Mouse (Mus musculus) G1E (cell line): ENCODE results near the gene Cflar. TPM values are rescaled to one million over a fixed set of nuclear protein-coding genes. Genes with fewer than 3 reads are reported as not detected.

Experiments used
- ATAC-seq: 2 replicates; pipeline ENCODE4 v1.8.0; 2016; ENCODE audit warnings: mild to moderate bottlenecking; ENCODE audit not compliant: insufficient number of reproducible peaks, poor library complexity, low FRiP score, severe bottlenecking; ENCODE audit errors: extremely low read depth
- DNase-seq: peaks from one replicate; pipeline ENCODE4 v3.0.0; 2012; ENCODE audit warnings: low spot score
- H3K27me3 ChIP-seq: 2 replicates; pipeline ENCODE4 v1.6.1; 2012; ENCODE audit warnings: mild to moderate bottlenecking, low read length, inconsistent platforms; ENCODE audit not compliant: insufficient read depth
- H3K36me3 ChIP-seq: replicated peaks from 2 replicates; pipeline ENCODE3; 2012; ENCODE audit warnings: mild to moderate bottlenecking, inconsistent platforms
- H3K4me1 ChIP-seq: 2 replicates; pipeline ENCODE4 v1.6.1; 2012; ENCODE audit warnings: low read depth, low read length, inconsistent platforms, mixed read lengths; ENCODE audit not compliant: insufficient read depth
- H3K4me3 ChIP-seq: 2 replicates; pipeline ENCODE4 v1.5.1; 2012; ENCODE audit warnings: low read depth, mild to moderate bottlenecking, inconsistent platforms, low read length, moderate library complexity, mixed read lengths
- H3K9me3 ChIP-seq: replicated peaks from 2 replicates; pipeline ENCODE4 v1.6.1; 2012; ENCODE audit warnings: inconsistent platforms
- CTCF ChIP-seq: IDR thresholded peaks from 2 replicates; pipeline ENCODE4 v1.5.1; 2012; ENCODE audit warnings: low read depth, low read length, inconsistent platforms, mixed read lengths
- GATA1 ChIP-seq: IDR thresholded peaks from 2 replicates; pipeline ENCODE4 v1.6.1; 2012; ENCODE audit warnings: borderline replicate concordance, low read length, inconsistent platforms, mixed read lengths
- GATA2 ChIP-seq: IDR thresholded peaks from 2 replicates; pipeline ENCODE4 v1.6.1; 2012; ENCODE audit warnings: low read depth, low read length, inconsistent platforms, borderline replicate concordance
- POLR2AphosphoS5 ChIP-seq: IDR thresholded peaks from 2 replicates; pipeline ENCODE4 v1.6.1; 2012; ENCODE audit warnings: low read depth, low read length, inconsistent platforms; ENCODE audit not compliant: insufficient replicate concordance
- TAL1 ChIP-seq: conservative IDR thresholded peaks from 2 replicates; pipeline ENCODE4 v1.6.1; 2012; ENCODE audit warnings: low read depth, low read length, inconsistent platforms, mixed read lengths
- polyA plus RNA-seq: library from polyadenylated mRNA; stranded (reverse); fragments of >175 nt; gene quantifications from 2 replicates; pipeline ENCODE4 v1.2.3, GENCODE M21; 2012
- total RNA-seq, 2 experiments: library from RNA; stranded (forward) in 1 of 2; stranded (reverse) in 1 of 2; fragments of 200-1000 nt in 1 of 2; fragments of >200 nt in 1 of 2; fragmentation: Nextera tagmentation in 1 of 2; gene quantifications; 2 replicates each; pipeline ENCODE4 v1.2.3; 2014 to 2017

Gene Cflar
- total and polyA plus RNA-seq, 3 experiments, result 8.8 to 179 (median 127) TPM

GRCm38 (mm10) chr1:58723809-58724405 is 12.6 kb downstream of the Cflar start:
- ATAC-seq (no peak), DNase-seq (no peak)
- Histone ChIP-seq H3K4me3 (no peak overlapping the region), H3K36me3 (peaks cover 79% of the 10 kb centered on the region), H3K27me3 (no peaks in the 10 kb centered on the region), H3K9me3 (no peaks in the 10 kb centered on the region), H3K4me1 (peaks cover 29% of the 10 kb centered on the region)
- TF ChIP-seq GATA1, result no peak
- TF ChIP-seq TAL1, result no peak
- TF ChIP-seq POLR2AphosphoS5, result no peak
- TF ChIP-seq GATA2, result no peak
- TF ChIP-seq CTCF, result no peak

GRCm38 (mm10) chr1:58724533-58724932 is 13.2 kb downstream of the Cflar start:
- TF ChIP-seq POLR2AphosphoS5 (no peak), TAL1 (no peak), GATA2 (no peak), CTCF (no peak), GATA1 (no peak)
- Histone ChIP-seq H3K4me1 (peaks cover 25% of the 10 kb centered on the region), H3K27me3 (no peaks in the 10 kb centered on the region), H3K4me3 (no peak overlapping the region), H3K36me3 (peaks cover 79% of the 10 kb centered on the region), H3K9me3 (no peaks in the 10 kb centered on the region)
- no peak for DNase-seq
- ATAC-seq, result no peak

- TF ChIP-seq CTCF, result no peak
- TF ChIP-seq TAL1, result no peak
- TF ChIP-seq GATA2, result no peak
- no peak for TF ChIP-seq POLR2AphosphoS5
- TF ChIP-seq GATA1, result no peak
- H3K9me3 ChIP-seq, result no peaks in the 10 kb centered on the region
- no peaks in the 10 kb centered on the region for H3K27me3 ChIP-seq
- DNase-seq (no peak), ATAC-seq (no peak)
- H3K4me3 ChIP-seq, result no peak overlapping the region
- H3K4me1 ChIP-seq, result peaks cover 19% of the 10 kb centered on the region
- peaks cover 78% of the 10 kb centered on the region for H3K36me3 ChIP-seq
These were observed 13.8 kb downstream of the Cflar start for GRCm38 (mm10) chr1:58725095-58725494.

GRCm38 (mm10) chr1:58725767-58726166 is 14.5 kb downstream of the Cflar start:
- Histone ChIP-seq H3K4me1 (peaks cover 13% of the 10 kb centered on the region), H3K4me3 (no peak overlapping the region)

GRCm38 (mm10) chr1:58727019-58727746 is 15.9 kb downstream of the Cflar start:
- no peak overlapping the region for H3K4me3 ChIP-seq
- no peak for TF ChIP-seq TAL1
- no peak for TF ChIP-seq GATA1
- no peak for TF ChIP-seq CTCF
- no peak for TF ChIP-seq POLR2AphosphoS5
- no peak for TF ChIP-seq GATA2
- H3K27me3 ChIP-seq, result no peaks in the 10 kb centered on the region
- H3K4me1 ChIP-seq, result peaks cover 5% of the 10 kb centered on the region
- H3K9me3 ChIP-seq, result no peaks in the 10 kb centered on the region
- DNase-seq (no peak), ATAC-seq (no peak)
- peaks cover 76% of the 10 kb centered on the region for H3K36me3 ChIP-seq

More at GRCm38 (mm10) chr1:58725767-58726166, 14.5 kb downstream of the Cflar start:
- 0 out of 2 replicates have a peak, but pooled peaks have one; percentile 4 for ATAC-seq
- DNase-seq, result no peak
- H3K9me3 ChIP-seq, result no peaks in the 10 kb centered on the region
- TF ChIP-seq POLR2AphosphoS5, result no peak
- no peak for TF ChIP-seq CTCF
- TF ChIP-seq TAL1, result no peak
- no peak for TF ChIP-seq GATA1
- TF ChIP-seq GATA2, result no peak
- H3K36me3 ChIP-seq, result peaks cover 74% of the 10 kb centered on the region
- no peaks in the 10 kb centered on the region for H3K27me3 ChIP-seq

- no peaks in the 10 kb centered on the region for H3K9me3 ChIP-seq
- H3K36me3 ChIP-seq, result peaks cover 69% of the 10 kb centered on the region
- no peak for ATAC-seq
- no peak overlapping the region for H3K4me3 ChIP-seq
- H3K4me1 ChIP-seq, result peaks cover 4% of the 10 kb centered on the region
- no peaks in the 10 kb centered on the region for H3K27me3 ChIP-seq
- no peak for DNase-seq
- TF ChIP-seq TAL1, result no peak
- no peak for TF ChIP-seq CTCF
- TF ChIP-seq GATA2, result no peak
- no peak for TF ChIP-seq GATA1
- TF ChIP-seq POLR2AphosphoS5, result no peak
These were observed 16.7 kb downstream of the Cflar start for GRCm38 (mm10) chr1:58727747-58728589.
